Mouse (Mus musculus) cerebellum, adult 2 months (tissue): ENCODE results near the gene Tssc4. TPM values are rescaled to one million over a fixed set of nuclear protein-coding genes. Genes with fewer than 3 reads are reported as not detected.

Source experiments
- DNase-seq, 2 experiments: peaks; one replicate each; pipeline ENCODE4 v3.0.0; 2021
- H3K27ac ChIP-seq: fragments of 200-500 bp; 2 replicates; pipeline ENCODE4 v1.5.1; 2012; ENCODE audit warnings: low read length, control low read depth, inconsistent platforms; ENCODE audit not compliant: insufficient read depth
- H3K27me3 ChIP-seq: fragments of 200-500 bp; 2 replicates; pipeline ENCODE4 v1.6.1; 2012; ENCODE audit warnings: inconsistent platforms, mild to moderate bottlenecking, low read length, moderate library complexity; ENCODE audit not compliant: control insufficient read depth, insufficient read depth
- H3K4me1 ChIP-seq: fragments of 200-500 bp; 2 replicates; pipeline ENCODE4 v1.6.1; 2011; ENCODE audit warnings: low read length; ENCODE audit not compliant: control insufficient read depth, insufficient read depth
- H3K4me3 ChIP-seq: fragments of 200-500 bp; replicated peaks from 2 replicates; pipeline ENCODE3; 2011; ENCODE audit warnings: mild to moderate bottlenecking, low read depth, low read length, control low read depth; ENCODE audit not compliant: insufficient read depth
- CTCF ChIP-seq: fragments of 200-500 bp; IDR thresholded peaks from 2 replicates; pipeline ENCODE4 v1.5.1; 2011; ENCODE audit warnings: low read depth, mild to moderate bottlenecking, control low read depth, low read length, moderate library complexity, borderline replicate concordance; ENCODE audit not compliant: insufficient read depth
- POLR2A ChIP-seq: fragments of 200-500 bp; IDR thresholded peaks from 2 replicates; pipeline ENCODE4 v1.6.1; 2011; ENCODE audit warnings: low read length, control low read depth, borderline replicate concordance; ENCODE audit not compliant: insufficient read depth
- WGBS: fragments of 180-500 bp; shearing (Covaris S2); methylation state at CpG from one replicate; pipeline ENCODE4 v1.1.7; 2018; 5-methylcytosine and 5-hydroxymethylcytosine counted together
- polyA plus RNA-seq: library from polyadenylated mRNA; depleted of rRNA; stranded (reverse); fragments of >200 nt; gene quantifications from 2 replicates; pipeline ENCODE4 v1.2.3, GENCODE M21; 2012; rRNA removed

The Tssc4 gene
- polyA plus RNA-seq, 1 experiment, result 101 TPM

DNA sequence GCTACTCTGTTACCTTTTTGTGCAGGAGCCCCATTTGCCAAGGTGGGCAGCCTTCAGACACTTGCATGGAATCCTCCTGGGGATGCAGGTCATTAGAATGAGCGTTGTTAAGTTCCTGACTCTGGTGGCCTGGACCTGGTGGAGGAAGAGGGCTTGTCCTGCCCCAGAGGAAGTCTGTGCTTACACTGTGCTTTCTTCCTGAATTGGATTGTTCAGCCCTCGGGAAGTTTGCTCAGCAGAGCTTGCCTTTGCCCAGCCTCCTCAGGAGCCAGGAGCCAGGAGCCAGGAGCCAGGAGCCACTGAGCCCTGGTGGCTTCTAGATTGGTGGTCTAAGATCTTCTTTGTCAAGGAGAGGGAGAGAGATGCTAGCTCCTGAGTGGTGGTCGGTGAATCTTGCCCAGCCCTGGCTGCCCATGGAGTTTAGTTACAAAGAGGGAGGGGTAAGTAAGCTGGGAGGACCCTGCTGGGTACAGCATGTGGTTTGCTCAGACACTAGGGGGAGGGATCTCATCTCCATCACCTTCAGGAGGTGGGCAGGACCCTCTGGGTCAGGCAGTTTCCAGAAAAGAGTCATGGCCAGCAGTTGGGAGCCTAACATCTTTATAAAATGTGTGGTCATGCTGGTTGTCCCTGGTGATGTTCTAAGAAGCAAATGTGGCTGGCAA, 40.1 kb downstream of the Tssc4 start:
- Histone ChIP-seq H3K4me1 (peaks cover 4% of the 10 kb centered on the region), H3K27ac (no peak overlapping the region), H3K27me3 (no peaks in the 10 kb centered on the region; the same call in 1 of the 2 replicates), H3K4me3 (no peak overlapping the region)
- 45% methylated on average over 3 of the region's 3 CpGs for WGBS
- DNase-seq, result no peak
- TF ChIP-seq CTCF, result no peak
- no peak for TF ChIP-seq POLR2A

DNA sequence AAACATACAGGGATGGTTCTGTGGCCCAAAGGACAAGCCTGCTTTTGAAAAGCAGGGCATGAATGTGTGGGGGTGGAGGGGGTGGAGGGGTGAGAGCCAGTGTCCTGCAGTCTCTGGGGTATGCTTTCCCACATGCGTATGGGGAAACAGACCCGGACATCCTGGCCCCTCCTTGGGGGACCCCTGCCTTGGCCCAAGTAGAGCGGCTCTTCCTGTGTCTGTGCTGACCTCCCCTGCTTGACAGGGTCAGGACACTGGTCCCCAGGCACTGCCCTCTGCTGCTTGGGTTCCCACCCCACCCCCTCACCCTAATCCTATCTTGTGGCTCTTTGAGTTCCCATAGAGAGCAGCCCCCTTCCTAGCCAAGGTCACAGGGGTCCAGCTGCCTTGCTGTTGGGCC, 40.6 kb downstream of the Tssc4 start:
- Histone ChIP-seq H3K4me3 (no peak overlapping the region), H3K27ac (no peak overlapping the region), H3K27me3 (no peaks in the 10 kb centered on the region; the same call in 1 of the 2 replicates), H3K4me1 (peaks cover 4% of the 10 kb centered on the region)
- DNase-seq, result no peak
- 65% methylated on average over 3 of the region's 3 CpGs for WGBS
- TF ChIP-seq CTCF (no peak), POLR2A (no peak)

DNA sequence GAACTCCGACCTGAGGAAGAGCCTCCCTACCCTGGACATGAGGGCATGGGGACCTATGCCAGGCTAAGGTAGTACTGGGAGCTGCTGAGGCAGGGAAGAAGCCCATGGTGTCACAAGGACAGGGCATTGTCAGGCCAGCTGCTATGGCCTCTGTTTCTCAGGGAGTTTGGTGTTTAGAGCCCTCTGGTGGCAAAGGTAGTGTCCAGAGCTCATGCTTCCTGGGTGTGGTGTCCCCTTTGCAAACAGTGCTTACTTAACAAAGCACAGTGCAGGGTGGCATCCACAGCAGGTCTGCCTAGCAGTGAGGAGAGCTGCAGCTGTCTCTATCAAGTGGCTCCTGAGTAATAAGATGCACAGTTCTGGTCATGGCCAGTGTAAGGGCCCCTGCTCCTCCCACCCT, 41.8 kb downstream of the Tssc4 start:
- Histone ChIP-seq H3K27ac (no peak overlapping the region), H3K4me1 (peaks cover 4% of the 10 kb centered on the region), H3K27me3 (no peaks in the 10 kb centered on the region; the same call in 1 of the 2 replicates), H3K4me3 (no peak overlapping the region)
- TF ChIP-seq CTCF (no peak), POLR2A (no peak)
- 65% methylated on average over 1 of the region's 1 CpGs for WGBS
- no peak for DNase-seq

DNA sequence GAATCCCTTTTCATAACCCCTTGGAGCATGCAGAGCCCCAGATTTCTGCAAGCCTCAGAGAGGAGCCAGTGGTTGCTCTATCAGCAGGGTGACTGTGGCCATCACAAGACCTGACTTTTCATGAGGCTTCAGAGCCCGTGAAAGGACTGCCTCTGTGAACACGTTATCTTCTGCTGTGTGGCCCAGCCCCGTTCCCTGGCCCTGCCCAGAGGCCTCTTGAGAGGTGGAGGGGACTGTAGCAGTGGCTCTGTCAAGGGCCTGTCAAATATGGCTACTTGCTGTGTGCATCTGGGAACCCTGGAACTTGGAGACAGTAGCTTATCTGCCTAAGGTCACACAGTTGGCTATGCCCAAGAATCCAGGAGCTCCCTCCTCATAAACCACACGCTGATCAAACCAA, 42.7 kb downstream of the Tssc4 start:
- Histone ChIP-seq H3K27ac (no peak overlapping the region), H3K27me3 (peaks cover 2% of the 10 kb centered on the region; the same call in 1 of the 2 replicates), H3K4me3 (no peak overlapping the region), H3K4me1 (peaks cover 4% of the 10 kb centered on the region)
- DNase-seq, result no peak
- TF ChIP-seq CTCF (no peak), POLR2A (no peak)
- 69% methylated on average over 4 of the region's 4 CpGs for WGBS

DNA sequence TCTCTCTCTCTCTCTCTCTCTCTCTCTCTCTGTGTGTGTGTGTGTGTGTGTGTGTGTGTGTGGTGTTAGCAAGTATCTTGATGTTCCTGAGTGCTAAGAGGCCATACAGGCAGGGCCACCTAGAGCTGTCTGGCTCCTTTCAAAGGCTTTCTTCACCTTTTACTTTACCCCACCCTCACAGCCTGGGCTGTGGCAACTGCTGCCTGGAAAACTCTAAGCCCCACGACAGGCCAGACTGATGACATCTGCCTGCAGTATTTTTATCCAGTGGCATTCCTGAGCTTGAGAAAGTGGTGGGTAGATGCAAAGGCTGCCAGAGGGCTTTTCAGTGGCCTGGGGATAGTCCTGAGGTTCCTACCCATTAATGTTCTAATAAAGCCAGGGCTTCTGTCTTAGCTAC, 43.3 kb downstream of the Tssc4 start:
- Histone ChIP-seq H3K27ac (no peak overlapping the region), H3K4me1 (peaks cover 4% of the 10 kb centered on the region), H3K4me3 (no peak overlapping the region), H3K27me3 (peaks cover 2% of the 10 kb centered on the region; the same call in 1 of the 2 replicates)
- DNase-seq, result no peak
- TF ChIP-seq CTCF, result no peak
- no peak for TF ChIP-seq POLR2A
- WGBS, result 56% methylated on average over 1 of the region's 1 CpGs

DNA sequence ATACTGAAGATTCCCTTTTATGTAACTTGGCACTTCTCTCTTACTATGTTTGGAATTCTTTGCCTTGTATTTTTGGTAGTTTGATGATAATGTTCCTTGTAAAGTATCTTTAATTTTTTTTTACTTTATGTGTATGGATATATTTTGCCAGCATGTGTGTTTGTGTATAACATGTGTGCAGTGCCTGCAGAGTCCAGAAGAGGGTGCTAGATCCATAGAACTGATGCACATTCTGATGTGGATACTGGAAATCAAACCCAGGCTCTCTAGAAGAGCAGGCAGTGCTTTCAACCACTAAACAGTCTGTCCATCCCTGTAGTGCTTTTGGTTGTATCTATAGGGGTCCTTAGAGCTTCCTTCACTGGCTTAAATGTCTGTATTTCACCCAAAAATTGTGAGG, 45.7 kb downstream of the Tssc4 start:
- Histone ChIP-seq H3K4me3 (no peak overlapping the region), H3K27ac (no peak overlapping the region), H3K4me1 (no peaks in the 10 kb centered on the region), H3K27me3 (peaks cover 2% of the 10 kb centered on the region; the same call in 1 of the 2 replicates)
- TF ChIP-seq CTCF (no peak), POLR2A (no peak)
- no peak for DNase-seq

DNA sequence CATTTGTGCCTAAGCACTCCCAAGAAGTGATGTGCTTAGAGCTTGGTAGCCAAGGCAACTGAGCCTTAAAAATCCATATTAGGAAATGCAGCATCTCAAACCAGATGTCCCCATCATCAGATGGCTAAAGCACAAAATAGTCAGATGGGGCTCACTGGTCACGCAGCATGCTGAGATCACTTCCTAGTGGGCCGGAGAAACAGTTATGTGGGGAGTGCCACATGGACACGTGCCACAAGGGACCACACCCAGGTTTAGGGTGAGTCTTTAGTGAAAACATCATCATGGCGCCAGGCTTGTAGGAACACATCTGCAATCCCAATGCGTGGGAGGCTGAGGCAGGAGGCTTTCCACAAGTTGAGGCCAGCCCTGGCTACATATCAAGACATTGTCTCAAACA, 47.5 kb downstream of the Tssc4 start:
- DNase-seq, result no peak
- Histone ChIP-seq H3K4me3 (no peak overlapping the region), H3K27ac (no peak overlapping the region), H3K27me3 (peaks cover 2% of the 10 kb centered on the region; the same call in 1 of the 2 replicates), H3K4me1 (no peaks in the 10 kb centered on the region)
- TF ChIP-seq CTCF, result no peak
- no peak for TF ChIP-seq POLR2A
- 75% methylated on average over 5 of the region's 5 CpGs for WGBS

DNA sequence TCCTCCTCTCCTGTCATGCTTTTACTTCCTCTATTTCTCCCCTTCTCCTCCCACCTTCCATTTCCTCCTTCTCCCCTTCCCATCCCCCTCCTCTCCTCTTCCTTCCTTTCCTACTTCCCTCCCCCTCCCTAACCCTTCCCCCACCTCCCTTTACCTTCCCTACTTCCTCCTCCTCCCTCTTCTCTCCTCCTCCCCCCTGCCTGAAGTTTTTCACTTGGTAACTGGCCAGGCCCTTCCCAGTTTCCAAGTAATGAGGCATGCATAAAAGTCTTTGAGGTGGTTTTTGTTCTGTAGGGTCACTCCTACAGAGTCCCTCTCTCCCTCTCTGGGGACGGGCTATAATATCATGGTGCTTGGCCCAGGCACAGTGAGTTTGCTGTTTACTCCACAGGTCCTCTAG, 50.4 kb downstream of the Tssc4 start:
- TF ChIP-seq POLR2A, result no peak
- TF ChIP-seq CTCF, result no peak
- WGBS, result 59% methylated on average over 1 of the region's 1 CpGs
- H3K27ac ChIP-seq, result no peak overlapping the region
- no peak for DNase-seq
- H3K4me1 ChIP-seq, result peaks cover 13% of the 10 kb centered on the region; the same call in 1 of the 2 replicates
- H3K4me3 ChIP-seq, result no peak overlapping the region
- peaks cover 2% of the 10 kb centered on the region; the same call in 1 of the 2 replicates for H3K27me3 ChIP-seq

DNA sequence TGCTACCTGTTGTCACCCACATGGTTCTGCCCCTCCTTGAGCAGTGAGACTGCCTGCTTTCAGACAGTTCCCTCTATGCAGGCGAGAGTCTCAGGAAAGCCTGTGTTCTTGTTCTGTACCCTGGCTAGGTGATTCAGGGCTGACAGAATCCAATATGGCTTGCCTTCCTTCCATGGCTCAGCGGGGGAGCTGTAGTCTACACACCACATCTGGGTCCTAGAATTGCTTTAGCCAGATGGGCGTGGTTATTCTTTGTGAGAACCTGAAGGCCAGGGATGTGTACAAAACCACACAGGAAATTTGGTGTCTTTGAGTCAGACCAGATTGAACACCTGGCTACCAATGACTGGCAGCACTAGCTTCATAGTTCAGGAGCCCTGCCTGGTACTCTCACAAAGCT, 50.8 kb downstream of the Tssc4 start:
- Histone ChIP-seq H3K4me1 (peaks cover 17% of the 10 kb centered on the region), H3K27ac (no peak overlapping the region), H3K27me3 (peaks cover 2% of the 10 kb centered on the region; the same call in 1 of the 2 replicates), H3K4me3 (no peak overlapping the region)
- WGBS, result 88% methylated on average over 3 of the region's 3 CpGs
- TF ChIP-seq POLR2A (no peak), CTCF (no peak)
- DNase-seq, result no peak

Other genes starting within 250 kb of the Tssc4 start
- 11.0 and 13.6 TPM in 2 replicates for gene Th, start 138.1 kb upstream of the Tssc4 start, polyA plus RNA-seq
- 0.74 and 0.89 TPM in 2 replicates for gene Ascl2, start 100.0 kb upstream of the Tssc4 start, polyA plus RNA-seq
- 0.25 and 0.32 TPM in 2 replicates for gene Tspan32, start 64.2 kb upstream of the Tssc4 start, polyA plus RNA-seq
- gene Cd81, start 16.5 kb upstream of the Tssc4 start, polyA plus RNA-seq, result 841 and 916 TPM in 2 replicates
- gene Trpm5, start 25.4 kb downstream of the Tssc4 start, polyA plus RNA-seq, result 0.10 and 0.13 TPM in 2 replicates
- 0.54 and 1.6 TPM in 2 replicates for gene Kcnq1, start 37.1 kb downstream of the Tssc4 start, polyA plus RNA-seq